Mouse (Mus musculus) adrenal gland, postnatal 4 days (tissue): ENCODE results near the gene Slx1b. TPM values are rescaled to one million over a fixed set of nuclear protein-coding genes. Genes with fewer than 3 reads are reported as not detected.
A peak's percentile ranks its signal among the peaks of the same experiment; 100 is the strongest.
"Not testable (repeated sequence)": the region's sequence is repeated elsewhere in the genome, so short reads cannot be mapped to it uniquely, and the experiment has no call there.

Experiments used
- DNase-seq, 2 experiments: peaks; one replicate each; pipeline ENCODE4 v3.0.0; 2021 to 2022; ENCODE audit warnings: low spot score in 2 of 2, mixed read lengths in 2 of 2
- long read RNA-seq, 2 experiments: library from polyadenylated mRNA; stranded (forward); transcript quantifications; one replicate each; pipeline ENCODE4 v2.0.0; 2021
- total RNA-seq, 2 experiments: library from RNA; stranded (reverse); gene quantifications; 2 replicates each; pipeline ENCODE4 v1.2.3; 2021

Gene Slx1b
- 10 to 100 TPM; 18.4 to 18.9 TPM for total RNA-seq
- long read RNA-seq, experiment 1, partial matches to known transcripts = 3 of 10 reads
- long read RNA-seq, experiment 1, other reads (novel, unspliced or antisense) = 3 of 10 reads
- long read RNA-seq, experiment 2, transcript Slx1b-203 (6 exons, 3,152 nt) = major isoform, 8 of 17 reads
- long read RNA-seq, experiment 2, partial matches to known transcripts = 5 of 17 reads
- long read RNA-seq, experiment 2, other reads (novel, unspliced or antisense) = 2 of 17 reads

GRCm38 (mm10) chr7:126695631-126696207 is at the start of gene Slx1b:
Gene Slx1b, minus strand, starts transcription at chr7:126695784.
- peak; percentile 79 to 85 for DNase-seq

DNA sequence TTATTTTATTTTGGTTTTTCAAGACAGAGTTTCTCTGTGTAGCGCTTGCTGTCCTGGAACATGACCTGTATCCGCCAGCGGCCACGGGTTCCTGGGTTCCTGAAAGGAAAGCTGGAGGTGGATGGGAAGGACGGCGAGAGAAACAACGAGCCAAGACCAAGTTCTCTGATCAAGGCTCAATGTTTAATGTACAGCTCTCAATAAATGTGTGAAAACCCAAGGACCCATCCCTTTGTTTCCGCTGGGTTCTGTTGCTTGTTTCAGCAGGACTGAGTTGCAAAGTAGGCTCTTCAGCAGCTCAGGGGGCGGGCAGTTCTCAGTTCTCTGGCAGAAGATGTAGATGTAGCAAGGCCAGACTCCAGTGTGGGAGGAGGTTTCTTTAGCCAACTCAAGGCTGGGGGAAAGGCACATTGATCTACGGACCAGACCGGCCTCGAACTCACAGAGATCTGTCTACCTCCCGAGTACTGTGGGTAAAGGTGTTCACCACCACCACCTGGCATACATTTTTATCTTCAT is 46.4 kb upstream of the Slx1b start:
- no peak for DNase-seq

DNA sequence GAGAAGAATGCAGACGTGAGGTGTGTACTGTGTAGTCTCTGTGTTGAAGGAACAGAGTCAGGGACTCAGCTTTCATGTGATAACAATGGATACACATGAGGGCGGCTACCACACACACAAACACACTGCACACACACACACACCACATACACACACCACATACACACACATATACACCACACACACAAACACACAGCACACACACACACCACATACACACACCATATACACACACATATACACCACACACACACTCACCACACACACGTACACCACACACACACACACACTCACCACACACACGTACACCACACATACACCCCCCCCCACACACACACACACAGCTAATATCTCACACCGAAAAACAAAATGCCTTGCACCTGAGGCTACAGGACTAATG is 45.9 kb upstream of the Slx1b start:
- DNase-seq = no peak

GRCm38 (mm10) chr7:126740977-126741376 is 45.4 kb upstream of the Slx1b start:
- no peak for DNase-seq

GRCm38 (mm10) chr7:126740132-126740735 is 44.6 kb upstream of the Slx1b start:
- no peak for DNase-seq

DNA sequence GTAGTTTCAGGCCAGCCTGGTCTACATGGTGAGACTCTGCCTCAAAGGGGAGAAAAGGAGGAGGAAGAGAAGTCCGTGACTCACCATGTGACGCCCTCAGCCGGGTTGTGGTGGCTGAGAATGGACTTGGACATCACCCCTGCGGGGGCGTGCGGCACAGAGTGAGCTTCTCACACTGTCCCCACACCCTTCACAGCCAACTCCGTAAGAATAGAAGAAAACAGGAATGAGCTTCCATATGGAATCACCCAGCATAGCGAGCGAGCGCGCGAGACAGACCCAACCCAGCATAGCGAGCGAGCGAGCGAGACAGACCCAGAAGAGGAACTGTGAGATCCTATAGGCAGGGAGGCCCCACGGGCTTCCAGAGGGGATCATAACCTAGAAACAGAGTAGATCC is 44.0 kb upstream of the Slx1b start:
- DNase-seq = no peak

- no peak for DNase-seq
Measured at GRCm38 (mm10) chr7:126736122-126736521, 40.5 kb upstream of the Slx1b start.

- DNase-seq = not testable (repeated sequence)
Measured at GRCm38 (mm10) chr7:126730256-126730789, 34.7 kb upstream of the Slx1b start.

DNA sequence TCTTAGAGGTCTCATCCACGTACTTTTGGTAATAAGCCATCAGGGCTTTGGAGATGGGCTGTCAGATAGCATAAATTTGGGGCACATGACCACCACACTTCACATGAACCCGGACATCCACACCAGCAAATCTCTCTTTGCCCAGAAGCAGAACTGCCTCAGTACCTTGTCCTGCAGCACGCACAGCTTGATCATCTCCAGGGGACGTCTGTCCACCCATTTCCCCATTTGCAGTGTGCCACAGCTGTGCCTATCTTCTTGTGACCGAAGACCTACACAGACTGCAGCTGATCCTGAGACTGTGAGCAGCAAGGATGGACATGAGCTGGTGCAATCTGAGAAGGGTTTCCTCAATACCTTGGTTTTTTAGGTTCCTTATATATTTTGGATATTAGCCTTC is 30.1 kb upstream of the Slx1b start:
- DNase-seq = no peak

DNA sequence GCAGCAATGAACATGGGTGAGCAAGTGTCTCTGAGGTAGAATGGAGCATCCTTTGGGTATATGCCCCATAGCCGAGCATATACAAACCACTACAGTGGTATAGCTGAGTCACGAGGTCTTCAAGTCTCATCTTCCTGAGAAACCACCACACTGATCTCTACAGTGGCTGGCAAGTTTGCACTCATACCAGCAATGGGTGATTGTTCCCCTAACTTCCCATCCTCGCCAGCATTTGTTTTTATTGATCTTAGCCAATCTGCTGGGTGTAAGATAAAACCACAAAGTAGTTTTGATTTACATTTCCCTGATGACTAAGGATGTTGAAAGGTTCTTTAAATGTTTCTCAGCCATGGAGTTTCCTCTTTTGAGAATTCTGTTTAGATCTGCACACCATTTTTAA is 29.5 kb upstream of the Slx1b start:
- no peak for DNase-seq

DNA sequence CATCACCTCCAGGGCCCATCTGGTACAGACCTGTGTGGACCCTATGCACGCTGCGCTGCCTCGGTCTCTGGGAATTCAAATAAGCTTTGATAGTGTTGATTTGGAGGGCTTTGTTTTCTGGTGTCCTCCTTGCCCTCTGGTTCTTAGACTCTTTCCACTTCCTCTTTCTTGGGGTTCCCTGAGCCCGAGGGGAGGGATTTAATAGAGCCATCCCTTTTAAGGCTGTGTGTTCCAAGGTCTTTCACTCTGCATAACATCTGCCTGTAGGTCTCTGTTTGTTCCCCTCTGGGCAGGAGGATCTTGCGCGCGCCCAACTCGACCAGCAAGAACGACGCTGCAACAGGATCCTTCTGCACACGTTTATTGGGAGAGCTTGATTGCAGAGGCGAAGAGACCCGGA is 26.1 kb upstream of the Slx1b start:
- DNase-seq = no peak

DNA sequence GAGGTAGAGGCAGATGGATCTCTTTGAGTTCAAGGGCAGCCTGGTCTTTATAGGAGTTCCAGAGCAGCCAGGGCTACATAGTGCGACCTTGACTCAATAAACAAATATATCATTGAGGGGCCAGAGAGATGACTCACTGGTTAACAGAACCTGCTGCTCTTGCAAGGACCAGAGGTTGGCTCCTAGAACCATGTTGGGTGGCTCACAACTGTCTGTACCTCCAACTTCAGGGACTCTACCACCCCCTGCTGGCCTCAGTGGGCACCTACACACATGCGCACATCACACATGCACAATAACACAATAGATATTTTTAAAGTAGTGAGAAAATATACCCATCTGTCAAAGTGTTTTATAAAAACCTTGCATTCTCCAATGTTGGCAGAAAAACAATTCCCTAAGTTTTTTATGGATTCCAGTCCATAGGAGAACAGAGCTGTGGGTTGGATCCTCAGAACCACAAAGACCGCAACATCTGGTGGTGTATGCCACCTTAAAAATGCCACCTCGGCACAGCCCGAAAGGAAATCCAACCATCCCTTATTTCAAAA is 23.3 kb upstream of the Slx1b start:
- no peak for DNase-seq

GRCm38 (mm10) chr7:126717566-126717965 is 22.0 kb upstream of the Slx1b start:
- no peak for DNase-seq

DNA sequence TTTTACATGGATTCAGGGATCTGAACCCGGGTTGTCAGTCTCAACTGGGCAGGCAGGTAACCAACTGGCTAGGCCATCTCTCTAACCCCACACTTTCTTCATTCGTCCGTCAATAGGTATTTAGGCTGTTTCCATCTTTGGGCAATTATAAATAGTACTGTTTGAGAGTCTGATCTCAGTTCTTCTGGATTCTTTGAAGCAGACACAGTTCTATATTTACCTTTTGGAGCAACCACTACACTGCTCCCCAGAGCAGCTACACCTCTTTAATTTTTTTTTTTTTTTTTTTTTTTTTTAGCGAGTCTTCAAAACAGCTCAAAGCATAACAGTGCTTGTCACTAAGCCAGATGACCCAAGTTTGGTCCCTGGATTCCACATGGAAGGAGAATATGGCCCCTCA is 20.1 kb upstream of the Slx1b start:
- DNase-seq = no peak

DNA sequence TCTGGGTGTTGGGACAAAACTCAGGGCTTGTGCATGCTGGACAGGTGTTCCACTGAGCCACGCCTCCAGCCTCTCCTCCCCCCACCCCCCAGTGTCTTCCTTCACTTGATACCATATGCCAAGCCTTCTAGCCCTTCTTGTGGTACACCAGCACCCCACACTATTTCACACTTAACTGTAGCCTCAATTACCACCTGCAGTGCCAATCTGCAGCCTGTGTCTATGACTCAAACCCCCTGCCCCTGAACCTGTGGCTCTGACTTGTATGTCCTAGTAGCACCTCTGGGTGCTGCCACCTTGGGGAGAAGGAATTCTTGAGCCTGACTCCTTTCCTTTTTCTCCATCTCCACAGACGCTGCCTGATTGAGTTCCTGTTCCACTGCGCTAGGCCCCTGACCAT is 16.3 kb upstream of the Slx1b start:
- no peak for DNase-seq

DNA sequence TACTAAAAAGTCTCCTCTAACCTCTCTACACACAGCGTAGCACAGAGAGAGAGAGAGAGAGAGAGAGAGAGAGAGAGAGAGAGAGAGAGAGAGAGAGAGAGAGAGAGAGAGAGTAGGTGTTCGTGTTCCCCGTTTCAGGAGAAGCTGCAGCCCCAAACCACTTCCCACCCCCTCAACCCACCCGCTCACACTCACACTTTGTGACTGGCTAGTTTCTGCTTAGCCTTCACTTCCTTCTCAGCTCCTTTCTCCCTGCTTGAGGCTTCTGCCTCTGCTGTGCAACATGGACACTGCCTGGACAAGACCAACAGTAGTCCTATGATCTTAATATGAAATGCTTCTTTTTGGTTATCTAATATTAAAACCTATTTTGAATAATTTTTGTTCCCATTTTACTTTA is 14.7 kb upstream of the Slx1b start:
- no peak for DNase-seq

- no peak for DNase-seq
Measured at GRCm38 (mm10) chr7:126708175-126708952, 12.8 kb upstream of the Slx1b start.

- DNase-seq = no peak
Measured at GRCm38 (mm10) chr7:126707442-126708174, 12.0 kb upstream of the Slx1b start, which contains the start of gene Coro1a. Gene Coro1a, minus strand, starts transcription at chr7:126707787.

- peak; percentile 43 to 55 for DNase-seq
Measured at GRCm38 (mm10) chr7:126704121-126704980, 8.8 kb upstream of the Slx1b start.

DNA sequence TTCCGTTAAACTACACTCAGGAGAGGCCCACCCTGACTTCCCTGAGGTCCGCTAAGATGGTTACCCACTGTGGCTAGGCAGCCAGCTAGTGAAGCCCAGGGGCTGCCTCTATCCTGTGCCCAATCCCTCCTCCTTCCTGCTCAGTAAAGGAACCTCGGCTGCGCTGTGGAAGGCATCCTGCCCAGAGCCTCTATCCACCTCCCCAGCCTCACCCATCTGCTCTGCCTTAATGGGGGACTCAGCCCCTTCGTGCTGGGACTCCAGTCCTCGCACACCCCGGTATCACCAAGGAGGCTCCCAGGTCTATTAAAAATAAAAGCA is 8.1 kb upstream of the Slx1b start:
- DNase-seq = no peak
